Mouse (Mus musculus) heart, adult 9 months (tissue): Measurements from ENCODE around the gene Setd1a.

ENCODE experiments used
- DNase-seq, 2 experiments: peaks; one replicate each; pipeline ENCODE4 v3.0.0; 2022; ENCODE audit warnings: low spot score in 2 of 2

Setd1a gene

GRCm38 (mm10) chr7:127800435-127801009 lies 24.1 kb downstream of the Setd1a start, which contains the start of gene Hsd3b7:
TSS of gene Hsd3b7 (plus strand) at chr7:127800604.
- DNase-seq = peak; percentile 93 to 94

- DNase-seq = peak; percentile 27 to 30
Observed at GRCm38 (mm10) chr7:127801010-127801621, 24.6 kb downstream of the Setd1a start.

- no peak for DNase-seq
Observed at GRCm38 (mm10) chr7:127802313-127802712, 25.8 kb downstream of the Setd1a start.

GRCm38 (mm10) chr7:127808821-127809220 lies 32.4 kb downstream of the Setd1a start:
- DNase-seq = no peak

- DNase-seq = no peak
Observed at GRCm38 (mm10) chr7:127809846-127810245, 33.4 kb downstream of the Setd1a start.

- DNase-seq = no peak
Observed at GRCm38 (mm10) chr7:127810650-127811049, 34.2 kb downstream of the Setd1a start.

- no peak for DNase-seq
Observed at GRCm38 (mm10) chr7:127811240-127811639, 34.8 kb downstream of the Setd1a start.

- no peak for DNase-seq
Observed at GRCm38 (mm10) chr7:127812292-127812691, 35.8 kb downstream of the Setd1a start.

- DNase-seq = peak; percentile 44 to 67
Observed at GRCm38 (mm10) chr7:127813821-127814220, 37.4 kb downstream of the Setd1a start.

- peak; percentile 78 to 90 for DNase-seq
Observed at GRCm38 (mm10) chr7:127814241-127814921, 37.9 kb downstream of the Setd1a start.

DNA sequence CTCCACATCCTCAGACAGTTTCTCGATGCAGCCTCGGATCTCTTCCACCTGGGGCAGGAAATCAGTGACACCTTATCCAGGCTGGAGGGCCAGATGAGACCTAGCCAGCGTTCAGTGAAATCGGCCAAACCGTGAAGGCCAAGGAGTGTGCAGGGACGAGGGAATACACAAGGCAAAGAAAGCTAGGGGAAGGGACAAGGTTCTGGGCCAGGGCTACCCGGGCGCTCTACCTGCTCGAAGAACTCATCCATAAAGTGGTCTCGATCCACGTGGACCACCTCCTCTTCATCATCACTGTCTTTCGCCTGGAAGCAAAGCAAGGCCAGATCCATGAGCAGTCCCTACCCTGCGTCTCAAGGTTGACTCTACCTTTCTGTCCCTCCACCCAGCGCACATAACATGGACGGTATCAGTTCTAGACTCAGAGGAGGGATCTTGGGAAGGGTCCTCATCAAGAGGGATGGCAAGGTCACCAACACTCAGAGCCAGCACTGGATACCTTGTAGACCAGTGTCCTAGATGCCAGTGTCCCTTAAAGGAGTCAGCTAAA lies 38.7 kb downstream of the Setd1a start:
- DNase-seq = no peak

DNA sequence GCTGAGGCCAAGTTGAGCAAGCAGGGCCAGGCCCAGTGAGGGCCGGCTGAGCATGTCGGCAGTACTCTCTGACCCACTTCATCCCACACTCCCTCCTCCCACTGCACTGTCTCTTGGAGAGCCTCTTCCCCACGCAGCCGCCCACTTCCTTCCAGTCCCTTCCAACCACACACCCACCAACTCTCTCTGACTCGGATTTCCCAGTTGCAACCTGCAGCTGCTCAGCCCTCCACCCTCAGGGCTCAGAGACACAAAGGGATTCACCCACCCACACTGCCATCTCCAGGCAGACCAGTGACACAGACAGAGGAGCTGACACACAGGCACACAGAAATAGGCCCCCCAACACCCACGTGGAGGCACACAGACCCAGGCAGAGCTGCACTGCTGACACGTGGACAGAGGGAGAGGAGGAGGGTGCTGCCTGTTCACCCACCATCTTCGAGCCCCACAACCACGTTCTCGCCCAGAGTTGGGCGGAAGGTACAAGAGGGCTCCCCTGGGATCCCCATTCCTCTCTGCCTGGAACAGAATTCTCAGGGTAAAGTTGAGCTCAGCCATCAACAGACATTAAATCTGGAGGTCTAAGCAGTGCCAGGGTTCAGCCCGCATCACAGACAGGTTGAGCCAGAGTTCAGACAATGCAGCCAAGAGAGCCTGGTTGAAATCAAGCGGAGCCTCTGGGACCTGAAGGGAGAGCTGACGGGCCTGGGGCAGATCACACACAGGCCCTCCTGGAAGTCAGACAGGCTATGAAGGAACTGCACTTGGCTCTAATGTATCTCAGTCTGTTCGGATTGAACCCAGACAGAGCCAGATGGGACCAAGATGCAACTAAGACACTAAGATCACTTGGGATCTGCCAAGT lies 39.7 kb downstream of the Setd1a start:
- peak; percentile 63 for DNase-seq

- DNase-seq = no peak
Observed at GRCm38 (mm10) chr7:127817053-127817452, 40.6 kb downstream of the Setd1a start.

GRCm38 (mm10) chr7:127817776-127818175 lies 41.3 kb downstream of the Setd1a start:
- no peak for DNase-seq

GRCm38 (mm10) chr7:127820836-127821509 lies 44.5 kb downstream of the Setd1a start:
- no peak for DNase-seq

- no peak for DNase-seq
Observed at GRCm38 (mm10) chr7:127822494-127822893, 46.0 kb downstream of the Setd1a start.

GRCm38 (mm10) chr7:127823236-127824171 lies 47.0 kb downstream of the Setd1a start:
- DNase-seq = no peak

- no peak for DNase-seq
Observed at GRCm38 (mm10) chr7:127824176-127824871, 47.9 kb downstream of the Setd1a start, which contains the start of the genes Stx4a and Stx1b. TSS of gene Stx4a (plus strand) at chr7:127824294. TSS of gene Stx1b (minus strand) at chr7:127824549.

DNA sequence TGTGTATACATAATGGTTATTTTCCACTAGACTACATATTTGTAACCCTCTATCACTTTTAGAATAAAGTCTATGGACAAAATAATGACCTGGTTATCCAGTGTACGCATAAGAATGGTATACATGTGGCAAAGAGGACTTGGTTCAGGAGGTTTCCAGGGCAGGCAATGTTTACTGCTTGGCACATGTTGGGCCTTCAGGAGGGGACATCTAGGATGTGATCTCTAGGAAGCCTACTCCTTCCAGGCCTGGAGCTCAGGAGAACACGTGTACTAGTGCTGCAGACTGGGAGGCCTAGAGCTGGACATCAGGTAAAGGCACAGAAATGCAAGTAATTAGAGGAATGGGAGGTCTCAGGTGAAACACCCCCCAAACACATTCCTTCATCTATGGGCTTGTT lies 59.1 kb downstream of the Setd1a start:
- no peak for DNase-seq
